Mouse (Mus musculus) lung, postnatal 4 days (tissue): Measurements from ENCODE around the gene Oxct1.

Experiments used
- DNase-seq, 2 experiments: peaks; one replicate each; pipeline ENCODE4 v3.0.0; 2021

Oxct1 gene

DNA sequence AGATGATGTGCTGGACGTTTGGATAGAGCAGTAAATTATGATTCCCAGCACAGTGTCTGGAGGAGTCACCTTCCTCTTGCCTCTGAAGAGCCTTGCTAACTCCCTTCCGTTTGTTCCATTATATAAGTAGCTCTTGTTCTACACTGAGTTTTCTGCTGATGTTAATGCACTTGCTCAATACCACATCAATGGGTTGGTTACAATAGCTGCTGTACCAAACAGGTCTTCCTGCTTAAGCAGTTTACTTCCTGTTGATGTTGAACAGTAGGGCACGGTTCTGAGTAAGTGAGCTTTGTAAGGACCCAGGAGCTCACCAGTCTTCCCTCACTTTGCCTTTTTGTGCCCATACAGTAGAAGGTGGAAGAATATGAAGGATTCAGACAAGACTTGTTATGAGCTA, 98.5 kb downstream of the Oxct1 start:
- no peak for DNase-seq

GRCm38 (mm10) chr15:4138524-4138923, 112.3 kb downstream of the Oxct1 start:
- no peak for DNase-seq

DNA sequence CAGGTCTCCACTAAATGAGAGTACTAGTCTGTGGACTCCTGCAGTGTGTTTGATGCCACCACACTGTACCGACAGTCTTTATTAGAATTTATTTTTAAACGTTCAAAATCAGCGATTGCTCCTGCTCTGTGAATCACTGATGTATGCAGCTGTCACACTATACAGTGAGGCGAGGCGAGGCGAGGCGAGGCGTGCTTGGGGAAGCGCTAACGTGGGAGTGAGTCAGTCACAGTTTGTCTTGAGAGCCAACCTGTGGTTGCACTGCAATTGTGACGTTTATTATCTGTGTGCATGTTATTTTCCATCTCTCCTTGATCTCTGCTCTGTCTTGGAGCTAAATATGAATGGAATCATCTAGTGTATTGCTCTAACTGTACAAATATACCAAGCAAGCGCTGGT, 113.3 kb downstream of the Oxct1 start:
- DNase-seq, result no peak

- DNase-seq, result no peak
Measured at GRCm38 (mm10) chr15:4145352-4145751, 119.2 kb downstream of the Oxct1 start.

DNA sequence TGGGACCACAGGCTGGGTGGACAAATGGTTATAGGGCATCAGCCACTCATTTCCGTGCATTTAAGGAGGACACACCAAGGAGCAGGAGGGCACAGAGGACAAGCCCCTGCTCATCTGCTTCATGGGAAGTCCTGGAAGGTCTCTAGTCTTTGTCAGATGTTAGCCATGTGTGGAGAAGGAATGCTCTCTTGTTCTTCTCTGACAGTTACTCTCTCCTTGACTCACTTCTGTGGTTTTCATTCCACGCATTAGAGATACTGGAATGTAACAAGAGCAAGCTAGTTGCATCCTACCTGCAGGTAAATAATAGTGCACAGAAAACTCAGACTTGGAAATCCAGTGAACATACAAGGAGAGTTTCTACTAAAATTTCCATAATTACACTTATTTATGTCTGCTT, 121.5 kb downstream of the Oxct1 start:
- no peak for DNase-seq

DNA sequence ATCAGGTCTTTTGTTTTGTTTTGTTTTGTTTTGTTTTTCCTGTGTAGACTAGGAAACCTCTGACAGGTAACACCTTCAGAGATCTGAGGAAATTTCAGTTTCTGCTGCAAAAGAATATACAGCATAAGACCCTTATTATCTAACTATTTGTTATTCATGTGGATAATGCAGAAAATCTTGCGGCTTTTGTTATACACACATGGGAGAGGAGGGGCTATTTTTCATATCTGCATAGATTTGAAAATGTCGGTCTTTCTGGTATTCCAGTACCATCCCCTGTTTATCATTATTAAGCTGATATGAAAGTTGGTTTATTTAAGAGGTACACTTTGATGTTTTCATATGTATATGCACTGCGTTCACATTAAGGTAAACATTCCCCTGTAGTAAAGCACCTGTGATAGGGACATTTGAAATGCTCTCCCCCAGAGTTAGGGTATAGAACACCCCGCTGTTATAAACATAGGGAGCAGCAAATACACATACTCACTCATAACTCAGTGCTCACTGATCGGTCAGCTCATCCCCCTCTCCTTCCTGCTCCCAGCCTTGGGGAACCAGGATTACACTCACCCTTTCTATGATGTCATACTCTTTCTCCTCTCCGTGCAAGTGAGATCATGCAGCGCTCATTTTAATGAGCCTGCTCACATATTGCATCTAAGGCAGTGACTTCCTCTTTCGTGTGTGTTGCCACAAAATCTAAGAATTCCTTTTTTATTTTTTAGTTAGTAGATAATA, 122.6 kb downstream of the Oxct1 start:
- DNase-seq, result no peak

DNA sequence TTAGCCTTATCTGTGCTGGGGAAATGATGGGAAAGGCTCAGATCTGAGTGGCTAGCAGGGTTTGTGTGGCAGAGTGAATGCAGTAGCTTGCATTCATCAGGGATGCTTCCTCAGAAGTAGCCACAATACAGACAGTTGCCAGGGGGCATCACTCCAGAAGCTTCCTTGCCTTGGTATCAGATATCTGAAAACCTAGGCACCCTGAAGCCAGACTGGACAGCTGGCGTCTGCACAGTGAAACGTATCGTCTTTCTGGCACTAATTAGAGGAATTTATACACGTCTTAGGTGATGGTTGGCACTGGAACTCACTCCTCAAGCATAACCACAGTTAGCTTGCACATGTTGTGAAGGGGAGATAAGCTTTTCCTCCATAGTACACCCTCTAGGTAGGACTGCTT, 128.5 kb downstream of the Oxct1 start:
- DNase-seq, result no peak

DNA sequence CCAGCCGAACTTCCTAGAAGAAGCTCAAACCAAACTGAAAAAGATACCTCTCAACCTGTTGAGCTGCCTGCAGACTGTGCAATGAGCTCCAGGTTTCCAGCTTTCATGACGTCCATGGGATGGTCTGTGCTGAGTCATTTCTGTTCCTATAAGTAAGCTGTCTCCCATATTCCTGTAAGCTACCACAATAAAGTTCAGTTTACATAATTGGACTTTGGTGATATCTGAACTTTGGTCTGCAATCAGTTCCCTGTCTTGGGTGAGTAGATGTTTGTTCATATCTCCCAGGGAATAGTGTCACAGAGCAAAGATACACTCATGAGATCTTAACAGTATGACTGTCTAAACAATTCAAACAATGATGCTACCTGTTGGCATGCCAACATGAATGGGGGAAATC, 141.8 kb downstream of the Oxct1 start:
- DNase-seq, result no peak

DNA sequence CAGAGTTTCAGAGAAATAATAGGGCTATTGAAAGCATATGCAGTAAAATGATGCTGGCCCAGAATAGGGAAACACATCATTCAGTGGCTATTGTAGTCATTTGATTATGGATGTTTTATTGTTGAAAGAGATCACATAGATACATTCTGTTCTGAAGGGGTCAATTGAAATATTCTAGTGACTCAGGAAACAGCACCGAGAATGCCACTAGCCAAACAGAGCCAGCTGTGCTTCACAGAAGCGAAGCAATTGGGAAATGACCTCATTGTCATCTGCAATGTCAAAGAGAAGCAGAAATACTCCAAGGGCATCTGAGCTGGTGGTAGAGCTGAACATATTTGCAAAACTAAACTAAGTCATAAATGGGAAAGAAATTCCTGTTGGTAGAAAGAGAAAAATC, 145.4 kb downstream of the Oxct1 start:
- no peak for DNase-seq

- no peak for DNase-seq
Measured at GRCm38 (mm10) chr15:4197913-4198312, 171.7 kb downstream of the Oxct1 start.
